Mouse (Mus musculus): ENCODE data around the gene Txndc5.

- TF ChIP-seq CTCF (IDR thresholded peaks at IDR 0.05) (no peak), POLR2A (IDR thresholded peaks at IDR 0.05; ENCODE audit: insufficient read depth, low read depth, low read length) (no peak), EP300 (IDR thresholded peaks at IDR 0.05; ENCODE audit: insufficient read depth, low read depth, low read length) (no peak)
Measured at GRCm38 (mm10) chr13:38476936-38477335, 51.7 kb downstream of the Txndc5 start.

All from heart, adult 2 months (tissue).